Mouse (Mus musculus) thymus, postnatal 25 days (tissue): ENCODE results near the gene Acads.
"Not testable (repeated sequence)": the region's sequence is repeated elsewhere in the genome, so short reads cannot be mapped to it uniquely, and the experiment has no call there.

Source experiments
- DNase-seq: peaks from one replicate; pipeline ENCODE4 v3.0.0; 2022

Acads gene

DNA sequence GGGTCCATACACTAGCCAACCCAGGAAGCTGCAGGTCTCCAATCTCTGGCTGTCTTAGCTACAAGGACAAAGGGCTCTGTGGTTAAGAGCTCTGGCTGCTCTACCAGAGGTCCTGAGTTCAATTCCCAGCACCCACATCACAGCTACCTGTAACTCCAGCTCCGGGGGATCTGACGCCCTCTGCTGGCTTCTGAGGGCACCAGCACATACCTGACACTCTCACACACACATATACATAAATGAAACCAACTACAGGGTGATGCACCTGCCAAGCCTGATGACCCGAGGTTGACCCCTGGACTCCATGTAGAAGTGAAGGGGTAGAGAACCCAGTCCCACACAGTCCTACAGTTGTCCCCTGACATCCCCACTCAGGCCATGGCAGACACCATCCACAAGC lies 2.7 kb downstream of the Acads start:
- no peak for DNase-seq

DNA sequence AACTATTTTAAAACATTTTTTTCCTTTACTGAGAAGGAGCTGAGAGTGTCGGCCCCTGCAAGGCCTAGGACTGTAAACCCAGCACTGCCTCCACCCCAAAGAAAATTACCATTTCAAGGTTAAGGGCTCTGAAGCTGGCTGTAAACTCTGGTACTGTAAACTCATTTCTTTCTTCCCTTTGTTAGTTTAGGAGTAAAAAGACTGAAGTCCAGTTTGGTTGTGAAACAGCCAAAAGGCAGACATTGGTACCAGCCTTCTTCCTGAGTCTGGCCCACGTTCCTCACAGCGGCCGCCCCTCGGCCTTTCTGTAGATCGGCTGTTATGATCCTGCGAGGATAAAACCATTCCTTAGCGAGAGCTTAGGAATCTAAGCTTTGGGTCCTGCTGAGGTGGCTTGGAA lies 4.6 kb downstream of the Acads start:
- DNase-seq: no peak

DNA sequence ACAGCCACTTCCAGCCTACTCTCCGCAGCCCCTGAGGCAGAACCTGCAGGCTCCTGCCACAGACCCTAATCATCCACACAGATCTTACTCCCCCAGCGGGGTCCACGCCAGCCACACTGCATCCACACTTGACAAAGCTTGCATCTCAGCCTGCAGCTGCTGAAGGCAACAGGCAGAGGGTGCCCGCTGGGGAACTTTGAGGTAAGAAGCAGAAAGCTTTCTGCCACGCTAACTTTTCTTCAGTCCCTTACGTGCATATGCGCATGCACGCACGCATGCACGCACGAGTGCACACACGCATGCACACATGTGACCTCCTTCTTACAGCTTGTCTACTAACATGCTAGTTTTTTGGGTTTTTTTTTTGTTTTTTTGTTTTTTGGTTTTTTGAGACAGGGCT lies 5.9 kb downstream of the Acads start:
- no peak for DNase-seq

DNA sequence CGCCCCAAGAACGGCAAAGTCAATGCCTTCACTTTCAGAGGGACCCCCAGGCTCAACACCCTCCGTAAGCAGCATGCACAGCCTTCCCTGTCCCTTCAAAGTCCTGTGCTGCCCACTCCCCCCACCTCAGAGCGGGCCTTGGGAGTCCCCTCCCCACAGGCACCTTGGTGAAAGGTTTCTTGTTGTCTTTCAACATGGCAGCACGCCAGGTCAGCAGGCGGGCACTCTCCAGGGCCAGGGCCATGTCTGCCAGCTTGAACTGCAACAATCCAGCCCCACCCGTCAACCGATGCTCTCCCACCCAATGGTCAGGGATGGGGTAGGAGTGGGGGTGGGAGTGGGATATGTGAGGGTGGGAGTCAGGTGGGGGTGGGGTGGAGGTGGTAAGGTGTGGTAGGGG lies 8.0 kb downstream of the Acads start:
- no peak for DNase-seq

DNA sequence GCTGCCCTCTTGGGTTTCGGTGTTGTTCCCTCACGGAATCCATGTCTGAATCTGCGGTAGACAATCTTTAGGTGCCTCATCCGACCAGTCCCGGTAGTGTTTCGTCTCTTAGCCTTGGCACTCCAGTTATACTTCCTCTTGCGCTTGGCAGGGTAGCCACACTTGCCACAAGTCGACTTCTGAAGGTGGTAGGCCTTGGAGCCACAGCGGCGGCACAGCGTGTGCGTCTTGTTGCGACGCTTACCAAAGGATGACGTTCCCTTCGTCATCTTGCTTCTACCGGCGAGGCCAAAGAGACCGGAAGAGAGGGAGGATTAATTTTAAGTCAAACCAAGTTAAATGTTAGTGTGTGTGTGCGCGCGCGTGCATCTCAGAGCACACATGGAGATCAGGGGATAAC lies 15.9 kb downstream of the Acads start:
- DNase-seq: not testable (repeated sequence)

DNA sequence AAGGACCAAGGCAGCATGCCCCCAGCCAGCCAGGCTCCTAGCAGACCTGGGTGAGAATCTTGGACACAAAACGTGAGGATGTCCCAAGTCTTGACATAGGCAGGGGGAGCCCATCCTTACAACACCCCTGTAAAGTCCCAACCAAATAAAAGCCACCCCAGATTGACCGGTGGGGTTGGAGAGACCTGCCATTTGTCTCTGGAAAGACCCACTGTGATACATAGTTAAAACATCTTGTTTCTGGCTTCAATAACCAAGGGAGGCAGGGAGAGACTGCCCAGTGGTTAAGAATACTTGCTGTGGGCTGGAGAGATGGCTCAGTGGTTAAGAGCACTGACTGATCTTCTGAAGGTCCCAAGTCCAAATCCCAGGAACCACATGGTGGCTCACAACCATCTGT lies 16.9 kb downstream of the Acads start:
- DNase-seq: no peak

DNA sequence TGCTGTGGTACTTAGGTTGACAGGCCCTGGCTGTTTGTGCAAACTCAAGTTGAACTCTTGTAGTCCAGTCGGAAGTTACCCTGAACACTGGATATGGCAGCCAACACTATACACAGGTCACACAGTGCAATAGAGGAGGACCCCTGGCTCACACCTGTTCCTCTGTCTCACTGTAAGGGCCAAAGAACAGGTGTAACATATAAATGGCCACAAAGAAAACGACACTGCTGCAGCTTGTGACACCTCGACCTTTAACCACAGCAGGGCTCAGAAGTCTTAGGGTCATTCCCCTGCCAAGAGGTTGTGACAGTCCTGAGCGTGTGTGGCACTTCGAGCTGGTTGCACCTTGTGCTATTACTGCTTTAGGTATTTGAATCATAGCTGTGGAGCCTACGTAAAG lies 18.7 kb downstream of the Acads start:
- DNase-seq: no peak

DNA sequence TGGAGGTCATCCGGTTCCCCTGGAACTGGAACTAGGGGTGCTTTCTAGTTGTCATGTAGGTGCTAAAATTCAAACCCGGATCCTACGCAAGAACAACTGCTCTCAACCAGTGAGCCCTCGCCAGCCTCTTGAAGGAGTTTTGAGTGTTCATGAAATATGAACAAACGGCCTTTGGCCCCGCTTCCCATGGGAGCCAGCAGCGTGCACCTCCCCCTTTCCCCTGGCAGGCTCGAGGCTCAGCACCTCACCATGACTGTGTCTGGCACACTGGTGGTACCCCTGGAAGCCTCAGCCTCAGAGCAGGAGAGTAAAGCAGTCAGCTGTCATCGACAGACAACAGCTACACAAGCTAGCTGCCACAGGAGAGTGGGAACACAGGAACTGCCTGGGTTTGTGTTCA lies 19.2 kb downstream of the Acads start:
- no peak for DNase-seq

DNA sequence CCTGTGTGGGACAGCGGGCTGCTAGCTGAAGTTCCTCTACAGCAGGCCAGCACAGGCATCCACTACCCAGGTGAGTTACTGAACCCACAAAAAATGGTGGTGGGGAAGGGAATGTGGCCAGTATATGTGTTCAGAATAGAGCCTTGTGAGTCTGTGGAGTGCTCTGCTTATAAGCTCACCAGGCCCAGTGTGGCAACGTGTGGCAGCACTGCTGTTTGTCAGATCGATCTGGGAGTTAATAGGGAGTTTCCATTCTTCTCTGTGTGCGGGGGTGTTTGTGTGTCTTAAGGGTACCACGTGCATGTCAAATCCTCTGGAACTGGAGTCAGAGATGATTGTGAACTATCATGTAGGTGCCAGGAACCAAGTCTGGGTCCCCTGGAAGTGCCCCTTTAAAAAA lies 19.6 kb downstream of the Acads start:
- no peak for DNase-seq

DNA sequence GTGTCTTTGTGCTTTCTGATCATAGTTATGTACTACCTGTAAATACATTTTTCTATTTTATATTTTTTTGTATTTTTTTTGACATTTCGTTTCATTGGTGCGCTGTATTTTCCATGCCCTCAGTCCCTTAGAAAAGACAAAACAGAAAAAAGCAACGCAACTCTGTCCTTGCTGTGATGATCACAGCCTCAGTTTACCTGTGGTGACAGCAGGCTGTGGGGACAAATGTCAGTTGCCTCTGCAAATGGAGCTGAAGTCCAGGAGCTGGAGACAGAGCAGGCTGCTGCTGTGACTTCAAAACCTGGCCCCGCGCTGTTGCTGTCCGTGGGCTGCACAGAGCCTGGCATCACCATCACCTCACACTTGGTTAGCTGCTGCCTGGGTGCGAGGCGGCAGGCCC lies 21.0 kb downstream of the Acads start, which contains the start of gene Gm10401:
Gene Gm10401, minus strand, starts transcription at position 101 of the 400 bp plus-strand sequence.
- no peak for DNase-seq

DNA sequence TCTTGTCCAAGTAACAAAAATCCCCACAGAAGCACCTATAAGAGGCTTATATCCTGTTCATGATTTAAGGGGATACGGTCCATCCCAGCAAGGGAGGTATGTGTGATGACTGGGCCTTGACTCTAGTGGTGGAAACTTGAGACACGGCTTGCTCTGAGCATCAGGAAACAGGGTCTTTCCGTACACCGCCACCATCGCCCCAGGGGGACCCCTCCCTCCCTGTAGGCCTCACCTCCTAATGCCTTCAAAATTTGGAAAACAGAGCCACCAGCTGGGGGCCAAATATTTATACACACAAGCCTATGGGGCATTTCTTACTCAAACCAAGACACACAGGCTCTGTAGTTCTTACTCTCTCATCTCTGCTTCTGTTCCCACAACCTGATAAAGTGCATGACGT lies 27.4 kb downstream of the Acads start:
- no peak for DNase-seq

DNA sequence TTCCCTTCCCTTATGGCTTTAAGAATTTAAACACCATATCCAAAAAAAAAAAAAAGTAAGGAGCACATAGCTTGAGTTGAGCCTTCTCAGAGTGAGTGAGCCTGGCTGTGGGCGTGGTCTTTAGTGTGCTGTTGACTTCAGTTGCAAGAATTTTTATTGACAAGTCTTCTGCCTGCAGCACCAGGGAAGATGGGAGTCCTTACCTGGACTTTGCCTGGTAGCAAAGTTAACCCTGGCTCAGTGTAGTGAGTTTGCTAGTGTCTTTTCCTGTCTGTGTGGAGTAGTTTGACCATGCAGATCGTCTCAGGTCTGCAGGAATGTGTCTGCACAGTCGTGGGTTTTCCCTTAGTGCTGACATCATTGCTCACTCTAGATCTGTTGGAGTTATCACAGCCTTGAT lies 28.1 kb downstream of the Acads start:
- no peak for DNase-seq

DNA sequence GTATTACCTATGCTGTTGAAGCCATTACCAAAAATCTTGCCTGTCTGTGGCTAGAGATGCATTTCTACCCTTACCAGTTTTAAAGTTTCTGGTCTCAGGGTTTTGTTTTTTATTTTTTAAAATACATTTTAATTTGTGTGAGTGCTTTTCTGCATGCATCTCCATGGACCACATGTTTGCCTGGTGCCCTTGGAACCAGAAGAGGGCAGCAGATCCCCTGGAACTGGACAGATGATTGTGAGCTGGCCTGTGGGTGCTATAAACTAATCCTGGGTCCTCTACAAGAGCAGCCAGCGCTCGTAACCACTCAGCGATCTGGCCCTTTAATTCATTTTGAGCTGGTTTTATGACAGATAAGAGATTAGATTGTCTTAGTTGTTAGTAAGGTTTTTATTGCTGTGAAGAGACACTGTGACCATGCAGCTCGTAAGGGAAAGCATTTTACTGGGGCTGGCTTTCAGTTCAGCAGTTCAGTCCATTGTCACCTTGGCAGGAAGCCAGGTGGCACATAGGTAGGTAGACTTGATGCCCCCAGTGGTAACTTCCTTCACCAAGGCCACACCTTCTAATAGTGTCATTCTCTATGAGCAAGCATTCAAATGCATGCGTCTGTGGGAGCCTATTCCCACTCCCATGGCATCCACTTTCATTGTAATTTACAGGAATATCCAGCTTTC lies 29.4 kb downstream of the Acads start:
- DNase-seq: no peak

DNA sequence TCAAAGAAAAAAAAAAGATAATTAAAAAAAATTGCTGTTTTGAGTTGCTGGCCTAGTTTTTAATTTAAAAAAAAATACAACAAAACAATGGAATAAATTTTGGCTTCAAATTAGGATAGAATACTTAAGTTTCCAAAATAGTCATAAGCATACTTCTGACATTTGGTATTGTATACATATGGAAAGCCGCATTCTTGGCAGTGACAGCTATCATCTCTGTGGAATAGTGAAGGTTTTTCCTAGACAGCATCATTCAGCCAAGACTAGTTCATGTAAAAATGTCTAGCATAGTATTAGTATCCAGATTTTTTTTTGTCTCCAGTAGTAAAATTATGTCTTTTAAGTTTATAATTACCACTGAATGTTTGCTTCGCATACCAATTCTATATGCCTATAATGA lies 33.5 kb downstream of the Acads start:
- DNase-seq: no peak

DNA sequence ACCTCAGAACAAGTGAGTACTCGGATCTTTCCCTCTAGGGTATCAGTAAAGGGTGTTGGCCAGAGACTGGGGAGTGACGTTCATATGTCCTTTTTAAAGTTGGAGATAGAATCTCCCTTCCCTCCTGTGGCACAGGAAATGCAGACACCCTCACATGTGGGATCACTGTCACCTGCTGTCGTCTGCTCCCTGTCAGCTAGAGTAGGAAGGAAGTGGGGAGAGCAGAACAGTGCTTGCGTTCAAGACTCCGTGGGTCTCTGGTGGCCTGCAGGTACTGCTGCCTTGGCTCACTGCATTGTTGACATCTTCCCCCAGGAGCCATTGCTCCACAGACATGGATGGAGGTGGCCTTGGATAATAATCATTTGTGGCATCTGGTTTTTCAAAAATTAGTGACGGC lies 35.7 kb downstream of the Acads start:
- peak; percentile 57 for DNase-seq

DNA sequence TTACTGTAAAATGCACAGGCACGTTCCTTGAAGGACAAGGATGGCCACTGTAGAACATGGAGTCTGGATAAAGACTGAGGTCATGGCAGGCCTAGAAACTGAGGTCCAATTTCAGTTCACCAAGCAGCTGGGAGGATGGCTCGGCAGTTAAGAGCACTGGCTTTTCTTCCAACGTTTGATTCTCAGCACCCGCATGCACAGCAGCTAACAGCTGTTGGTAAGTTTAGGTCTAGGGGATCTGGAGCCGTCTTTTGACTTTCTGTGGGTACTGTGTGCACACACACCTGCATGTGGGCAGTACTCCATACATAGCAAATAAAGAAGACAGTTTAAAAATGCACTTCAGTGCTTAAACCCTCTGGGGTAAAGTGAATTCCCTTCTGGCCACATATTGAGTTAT lies 37.5 kb downstream of the Acads start:
- peak; percentile 51 for DNase-seq

DNA sequence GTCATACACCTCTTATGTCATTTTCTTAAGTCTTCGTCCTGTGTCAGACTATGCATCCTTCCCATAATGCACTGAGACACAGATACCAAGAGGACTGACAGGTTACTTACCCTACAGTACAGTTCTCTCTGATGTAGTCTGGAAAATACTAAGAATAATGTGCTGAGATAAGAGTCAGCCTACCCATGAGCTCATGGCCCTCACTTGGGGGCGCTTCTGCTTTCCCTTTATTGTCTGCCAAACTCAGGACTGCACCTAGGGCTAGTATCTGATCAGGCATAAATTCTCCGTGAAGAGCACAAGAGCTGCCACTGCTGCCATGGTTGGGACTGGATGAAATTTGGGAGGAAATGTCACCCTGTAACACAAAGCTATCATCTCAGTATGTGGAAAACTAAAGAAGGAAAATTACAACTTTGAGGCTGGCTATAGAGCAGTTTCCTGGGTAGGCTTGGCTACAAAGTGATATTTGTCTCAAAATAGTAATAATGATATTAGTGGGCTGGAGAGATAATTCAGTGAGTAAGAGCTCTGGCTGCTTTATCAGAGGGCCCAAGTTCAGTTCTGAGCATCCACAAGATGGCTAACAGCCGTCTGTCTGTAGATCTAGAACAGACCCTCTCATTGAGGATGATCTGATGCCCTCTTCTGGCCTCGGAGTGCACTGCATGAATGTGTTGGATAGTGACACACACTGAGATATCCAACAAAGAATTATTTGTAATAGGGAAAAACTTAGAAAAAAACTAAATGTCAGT lies 42.8 kb downstream of the Acads start:
- DNase-seq: peak; percentile 77

DNA sequence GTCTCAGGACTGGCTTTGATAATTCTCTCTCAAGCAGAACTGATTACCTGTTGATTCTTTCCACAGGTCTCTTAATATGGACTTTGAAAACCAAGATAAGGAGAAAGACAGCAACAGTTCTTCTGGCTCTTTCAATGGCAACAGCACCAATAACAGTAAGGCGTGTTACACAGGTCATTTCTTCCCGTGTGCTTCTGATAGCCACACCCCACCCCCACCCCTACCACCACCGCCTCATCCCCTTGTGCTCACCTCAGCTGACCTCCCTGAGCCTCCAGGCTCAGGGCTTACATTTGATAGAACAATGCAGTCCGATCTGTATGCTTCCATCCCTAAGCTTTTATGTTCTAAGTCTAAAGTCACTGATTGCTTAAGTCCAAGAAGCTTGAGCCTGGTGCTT lies 44.4 kb downstream of the Acads start:
- no peak for DNase-seq

DNA sequence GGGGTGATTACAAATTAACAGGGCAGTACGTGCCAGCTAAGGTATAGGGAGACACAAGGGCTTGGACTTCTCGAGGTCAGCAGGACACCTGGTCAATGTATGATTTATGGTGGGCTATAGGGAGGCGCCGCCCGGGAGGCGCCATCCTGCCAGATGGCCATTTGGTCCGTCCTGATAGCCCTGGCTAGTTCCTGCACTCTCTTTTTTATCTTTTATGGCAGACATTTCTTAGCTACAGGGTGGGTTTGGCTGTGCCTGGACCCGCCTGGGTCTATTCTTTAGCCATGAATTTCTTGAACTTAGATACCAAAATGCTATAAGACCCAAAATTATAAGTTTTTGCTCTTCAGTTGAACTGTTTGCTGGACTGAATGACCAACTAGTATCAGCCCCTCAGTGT lies 45.8 kb downstream of the Acads start:
- not testable (repeated sequence) for DNase-seq

DNA sequence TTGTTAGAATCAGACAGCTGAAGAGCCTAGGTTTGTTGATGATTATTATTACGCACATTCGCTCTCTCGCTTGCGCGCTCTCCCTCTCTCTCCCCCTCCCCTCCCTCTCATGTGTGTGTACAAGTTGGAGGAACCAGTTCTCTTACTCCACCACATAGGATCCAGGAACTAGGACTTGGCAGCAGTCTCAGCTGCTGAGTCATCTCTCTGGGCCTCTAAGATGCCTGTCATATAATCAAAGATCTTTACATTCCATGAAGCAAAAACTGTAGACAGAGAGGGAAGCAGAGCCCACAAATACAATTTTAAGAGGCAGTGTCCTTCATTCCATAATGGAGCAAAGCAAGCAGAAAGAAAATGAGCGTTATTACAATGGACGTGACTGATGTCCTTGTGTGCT lies 47.0 kb downstream of the Acads start:
- DNase-seq: no peak

DNA sequence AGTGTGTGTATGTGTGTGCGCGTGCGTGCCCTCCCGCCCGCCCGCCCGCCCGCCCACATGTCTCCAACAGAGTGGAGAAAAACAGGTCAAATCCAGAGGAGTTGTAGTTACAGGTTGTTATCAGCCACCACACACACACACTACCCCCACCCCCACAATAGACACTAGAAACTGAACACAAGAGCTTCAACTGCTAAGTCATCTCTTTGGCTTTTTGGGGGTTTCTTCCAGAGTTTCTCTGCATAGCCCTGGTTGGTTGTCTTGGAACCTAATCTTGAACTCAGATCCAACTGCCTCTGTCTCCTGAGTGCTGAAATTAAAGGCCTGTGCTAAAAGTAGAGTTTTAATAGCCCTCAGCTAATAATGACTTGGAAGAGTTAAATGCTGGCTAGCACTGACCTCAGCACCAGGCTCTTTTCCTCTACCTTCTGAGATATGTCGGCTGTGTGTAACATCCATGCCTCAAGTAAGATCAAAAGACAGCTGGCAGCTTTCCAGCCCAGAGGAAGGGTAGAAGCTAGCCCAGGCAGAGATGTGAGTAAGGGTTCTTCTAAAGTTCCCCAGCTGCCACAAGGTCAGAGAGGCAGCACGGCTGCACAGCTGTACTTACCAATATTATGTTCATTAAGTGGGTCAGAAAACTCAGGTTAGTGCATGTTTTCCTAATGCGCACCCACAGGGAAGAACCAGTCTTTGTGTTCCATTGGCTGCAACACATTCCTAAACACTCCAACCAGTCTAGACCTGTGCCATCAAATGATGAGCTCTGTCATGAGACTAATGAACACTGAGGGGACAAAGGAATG lies 47.8 kb downstream of the Acads start:
- DNase-seq: peak; percentile 47

DNA sequence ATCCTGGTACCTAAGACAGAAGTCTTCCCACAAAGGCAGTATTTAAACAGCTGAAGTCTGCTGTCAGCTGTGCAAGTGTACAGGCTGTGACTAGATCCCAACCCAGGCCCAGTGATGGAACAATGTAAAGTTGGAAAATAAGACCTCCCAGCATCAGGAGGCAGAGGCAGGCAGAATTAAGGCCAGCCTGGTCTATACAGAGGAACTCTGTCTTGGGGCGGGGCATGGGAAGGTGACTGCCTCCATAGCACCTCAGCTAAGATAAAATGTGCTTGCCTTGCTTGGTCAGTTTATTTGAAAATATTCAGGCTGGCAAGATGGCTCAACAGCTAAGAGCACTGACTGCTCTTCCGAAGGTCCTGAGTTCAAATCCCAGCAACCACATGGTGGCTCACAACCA lies 48.7 kb downstream of the Acads start:
- DNase-seq: no peak

DNA sequence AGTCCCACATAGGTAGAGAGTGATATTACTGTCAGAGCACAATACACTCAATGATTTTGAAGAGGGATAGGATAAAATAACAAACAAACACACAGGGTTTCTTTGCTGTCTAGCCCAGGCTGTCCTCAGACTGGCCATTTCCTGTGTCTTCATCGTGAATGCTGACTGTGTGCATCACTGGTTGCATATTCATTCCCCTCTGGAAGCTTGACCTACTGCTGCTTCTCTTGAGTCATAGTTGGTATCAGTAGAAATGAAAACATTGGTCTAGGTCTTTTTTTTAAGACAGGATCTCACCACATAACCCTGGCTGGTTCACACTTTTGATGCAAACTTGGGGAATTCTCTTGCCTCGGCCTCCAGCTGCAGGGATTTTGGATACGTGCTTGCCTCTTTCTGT lies 49.5 kb downstream of the Acads start:
- no peak for DNase-seq
